Mouse (Mus musculus): Measurements from ENCODE around the gene Ap2b1. TPM values are rescaled to one million over a fixed set of nuclear protein-coding genes. Genes with fewer than 3 reads are reported as not detected.

The Ap2b1 gene
- polyA plus RNA-seq, 1 experiment from 2014 or later = 112 TPM

GRCm38 (mm10) chr11:83450550-83450949 is 151.7 kb downstream of the Ap2b1 start:
- ATAC-seq (no peak), DNase-seq (ENCODE audit: low read depth, low spot score) (no peak)
- CTCF ChIA-PET = interaction anchor here (1.0 to 1.7 kb wide), 2 partner anchors 21 to 23 kb away, joined by 3 to 6 read pairs; no protein-coding TSS in a partner anchor
- in situ Hi-C loops (cut with MboI; ENCODE audit: low pct_unique_long_range_greater_than_20kb) = no loop called here
- H3K27me3 ChIP-seq = no peaks in the 10 kb centered on the region
- POLR2A ChIA-PET = no interaction called here
- TF ChIP-seq CTCF (IDR thresholded peaks at IDR 0.05) = no peak

- ChIA-PET POLR2A (interaction anchor here (0.6 kb wide), 1 partner anchor 403 kb away, joined by 3 read pairs; no protein-coding TSS in a partner anchor), CTCF (interaction anchor here (1.0 to 1.7 kb wide), 3 partner anchors 10 to 23 kb away, joined by 3 to 6 read pairs (median 4); no protein-coding TSS in a partner anchor)
- in situ Hi-C loops (cut with MboI; ENCODE audit: low pct_unique_long_range_greater_than_20kb) = no loop called here
- ATAC-seq = no peak
- H3K27me3 ChIP-seq = no peaks in the 10 kb centered on the region
- DNase-seq (ENCODE audit: low read depth, low spot score) = no peak
- TF ChIP-seq CTCF (IDR thresholded peaks at IDR 0.05) = no peak
These were observed 152.5 kb downstream of the Ap2b1 start for GRCm38 (mm10) chr11:83451281-83451680.

- in situ Hi-C loops (cut with MboI; ENCODE audit: low pct_unique_long_range_greater_than_20kb) = no loop called here
- H3K27me3 ChIP-seq = no peaks in the 10 kb centered on the region
- TF ChIP-seq CTCF (IDR thresholded peaks at IDR 0.05) = no peak
- ATAC-seq (no peak), DNase-seq (ENCODE audit: low read depth, low spot score) (no peak)
- CTCF ChIA-PET = interaction anchor here (3.3 kb wide), 1 partner anchor 12 kb away, joined by 14 read pairs; no protein-coding TSS in a partner anchor
- POLR2A ChIA-PET = no interaction called here
These were observed 155.7 kb downstream of the Ap2b1 start for GRCm38 (mm10) chr11:83454548-83454947.

Other genes with a start within 250 kb of the Ap2b1 start
- gene Slfn2, start 233.9 kb upstream of the Ap2b1 start, polyA plus RNA-seq (2021) = 0.10 TPM
- not detected for gene Slfn1, start 182.2 kb upstream of the Ap2b1 start, polyA plus RNA-seq (2021)
- 0.01 TPM for gene Slfn4, start 123.8 kb upstream of the Ap2b1 start, polyA plus RNA-seq (2021)
- gene Slfn3, start 107.7 kb upstream of the Ap2b1 start, polyA plus RNA-seq (2021) = not detected
- gene Slfn14, start 12.3 kb upstream of the Ap2b1 start, polyA plus RNA-seq (2021) = not detected
- gene Pex12, start 3.6 kb downstream of the Ap2b1 start, polyA plus RNA-seq (2021) = 12.7 TPM
- gene Rasl10b, start 110.1 kb downstream of the Ap2b1 start, polyA plus RNA-seq (2021) = 27.5 TPM
- not detected for gene Gas2l2, start 130.4 kb downstream of the Ap2b1 start, polyA plus RNA-seq (2021)
- 1.5 TPM for gene 1700020L24Rik, start 138.7 kb downstream of the Ap2b1 start, polyA plus RNA-seq (2021)
- 1.5 TPM for gene Mmp28, start 164.0 kb downstream of the Ap2b1 start, polyA plus RNA-seq (2021)
- gene Taf15, start 174.1 kb downstream of the Ap2b1 start, polyA plus RNA-seq (2021) = 150 TPM
- not detected for gene Heatr9, start 223.2 kb downstream of the Ap2b1 start, polyA plus RNA-seq (2021)
- gene Ccl5, start 231.5 kb downstream of the Ap2b1 start, polyA plus RNA-seq (2021) = 0.65 TPM